Mouse (Mus musculus) cerebellum, adult 2 months (tissue): Measurements from ENCODE around the gene Spats1.

ENCODE experiments used
- CTCF ChIP-seq: fragments of 200-500 bp; IDR thresholded peaks from 2 replicates; pipeline ENCODE4 v1.5.1; 2011; ENCODE audit warnings: low read depth, mild to moderate bottlenecking, control low read depth, low read length, moderate library complexity, borderline replicate concordance; ENCODE audit not compliant: insufficient read depth
- POLR2A ChIP-seq: fragments of 200-500 bp; IDR thresholded peaks from 2 replicates; pipeline ENCODE4 v1.6.1; 2011; ENCODE audit warnings: low read length, control low read depth, borderline replicate concordance; ENCODE audit not compliant: insufficient read depth

DNA sequence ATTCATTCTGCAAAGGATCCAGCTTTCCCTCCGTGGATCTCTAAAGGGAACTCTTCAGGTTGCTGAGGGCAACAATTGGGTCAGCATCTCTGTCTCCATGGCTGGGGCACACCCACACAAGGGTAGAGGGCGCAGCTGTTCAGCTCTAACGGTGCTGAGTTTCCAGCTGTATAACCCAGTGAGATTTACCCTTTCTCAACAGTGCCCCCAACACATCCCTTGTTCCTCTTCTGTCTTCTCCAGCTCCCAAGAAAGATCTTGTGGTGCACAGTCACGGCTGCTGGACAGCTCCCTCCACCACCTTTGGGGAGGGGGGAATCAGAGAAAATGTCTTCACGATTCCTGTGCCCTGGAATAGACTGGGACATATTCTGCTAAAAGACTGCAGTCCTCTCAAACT lies 12.0 kb upstream of the Spats1 start:
- TF ChIP-seq CTCF = no peak
- no peak for TF ChIP-seq POLR2A
